Mouse (Mus musculus): Measurements from ENCODE around the gene Casd1. TPM values are rescaled to one million over a fixed set of nuclear protein-coding genes. Genes with fewer than 3 reads are reported as not detected.

The Casd1 gene
- polyA plus RNA-seq (2015; fragmentation: Nextera tagmentation; extraction: Ambion mirVana): 12.7 and 13.5 TPM in 2 replicates

GRCm38 (mm10) chr6:4600658-4601296, at the start of gene Casd1:
Casd1 (plus strand) TSS chr6:4600839.

Other genes starting within 250 kb of the Casd1 start
- gene Col1a2, start 96.0 kb upstream of the Casd1 start, polyA plus RNA-seq (2015; fragmentation: Nextera tagmentation; extraction: Ambion mirVana): 1,609 and 1,850 TPM in 2 replicates
- 79.0 and 82.4 TPM in 2 replicates for gene Sgce, start 146.4 kb downstream of the Casd1 start, polyA plus RNA-seq (2015; fragmentation: Nextera tagmentation; extraction: Ambion mirVana)
- 2.4 and 2.6 TPM in 2 replicates for gene Peg10, start 146.5 kb downstream of the Casd1 start, polyA plus RNA-seq (2015; fragmentation: Nextera tagmentation; extraction: Ambion mirVana)